In genomic region chr6:52013245-52013945, GRCm38 (mm10) we compare ENCODE assay signal across 8 mouse cellular contexts. TPM values are rescaled to one million over a fixed set of nuclear protein-coding genes. Genes with fewer than 3 reads are reported as not detected.
DNase-seq lines count a peak whose midpoint lies in the region; ATAC-seq and TF ChIP-seq lines count a peak whose summit lies in the region.

No protein-coding gene starts in this region.

- H3K27me3 ChIP-seq in intestine, embryonic 16.5 days (replicated peaks; ENCODE audit: control insufficient read depth, insufficient read depth, low read length): no peaks in the 10 kb centered on the region
- no peaks in the 10 kb centered on the region for H3K27me3 ChIP-seq in neural tube, embryonic 13.5 days

- H3K36me3 ChIP-seq in intestine, embryonic 16.5 days (ENCODE audit: control insufficient read depth, insufficient read depth, low read length): no peaks in the 10 kb centered on the region
- no peaks in the 10 kb centered on the region for H3K36me3 ChIP-seq in neural tube, embryonic 13.5 days

- 13% methylated on average over 3 of the region's 3 CpGs for WGBS in intestine, embryonic 16.5 days
- WGBS in neural tube, embryonic 13.5 days: 7% methylated on average over 3 of the region's 3 CpGs

- H3K4me1 ChIP-seq in cortical plate, adult 2 months (ENCODE audit: control insufficient read depth, insufficient read depth, low read length): no peaks in the 10 kb centered on the region
- peaks cover 3% of the 10 kb centered on the region for H3K4me1 ChIP-seq in intestine, embryonic 16.5 days (ENCODE audit: control insufficient read depth, insufficient read depth, low read length)
- peaks cover 28% of the 10 kb centered on the region for H3K4me1 ChIP-seq in neural tube, embryonic 13.5 days (replicated peaks)

- H3K4me2 ChIP-seq in intestine, embryonic 16.5 days (ENCODE audit: low read depth, low read length): peak overlapping the region; percentile 80
- H3K4me2 ChIP-seq in neural tube, embryonic 13.5 days: peak overlapping the region; percentile 72

- no peak for DNase-seq in layer of hippocampus, adult 2 months (ENCODE audit: low spot score in 2 of 2)
- no peak for DNase-seq in layer of hippocampus, postnatal 25 days (ENCODE audit: extremely low spot score in 1 of 2, low spot score in 1 of 2)
- no peak for DNase-seq in spleen, postnatal 14 days (ENCODE audit: low spot score in 2 of 2)
- no peak for DNase-seq in Muller cell, postnatal 12 days (ENCODE audit: inconsistent ontology term)
- DNase-seq in thymus, postnatal 25 days: no peak

- TF ChIP-seq POLR2A in cortical plate, adult 2 months (IDR thresholded peaks at IDR 0.05; ENCODE audit: extremely low read depth, insufficient read depth, low read length): no peak

- no peak for TF ChIP-seq CTCF in layer of hippocampus, adult 2 months (conservative IDR thresholded peaks at IDR 0.05)
- no peak for TF ChIP-seq CTCF in cortical plate, adult 2 months (IDR thresholded peaks at IDR 0.05; ENCODE audit: extremely low read depth, insufficient read depth, low read length)

- H3K9me3 ChIP-seq in intestine, embryonic 16.5 days (ENCODE audit: control insufficient read depth, low read length): no peaks in the 10 kb centered on the region
- no peaks in the 10 kb centered on the region for H3K9me3 ChIP-seq in neural tube, embryonic 13.5 days

- no peak overlapping the region for H3K27ac ChIP-seq in layer of hippocampus, adult 2 months
- H3K27ac ChIP-seq in cortical plate, adult 2 months (ENCODE audit: insufficient read depth, low read length): no peak overlapping the region
- H3K27ac ChIP-seq in intestine, embryonic 16.5 days (ENCODE audit: low read length): no peak overlapping the region
- H3K27ac ChIP-seq in neural tube, embryonic 13.5 days (replicated peaks): peak overlapping the region; percentile 72

- peak overlapping the region; percentile 71 for H3K9ac ChIP-seq in intestine, embryonic 16.5 days (ENCODE audit: low read depth, low read length)
- peak overlapping the region; percentile 60 for H3K9ac ChIP-seq in neural tube, embryonic 13.5 days

- peak overlapping the region; percentile 61 for H3K4me3 ChIP-seq in layer of hippocampus, adult 2 months
- peak overlapping the region; percentile 50 for H3K4me3 ChIP-seq in cortical plate, adult 2 months (ENCODE audit: insufficient read depth, low read length)
- H3K4me3 ChIP-seq in intestine, embryonic 16.5 days (ENCODE audit: low read length): peak overlapping the region; percentile 78
- peak overlapping the region; percentile 76 for H3K4me3 ChIP-seq in neural tube, embryonic 13.5 days

- ATAC-seq in intestine, embryonic 16.5 days: no peak
- ATAC-seq in neural tube, embryonic 13.5 days (ENCODE audit: low read depth): no peak

RNA-seq across cellular contexts. Expression of gene Skap2, which starts 1.0 kb away (rescaled TPM):
- total RNA-seq in layer of hippocampus, adult 2 months (2021): 10 to 100 TPM; 14.1 to 15.7 TPM
- 10 to 100 TPM; 13.1 to 13.6 TPM for total RNA-seq in layer of hippocampus, postnatal 25 days (2021)
- 10.3 and 10.9 TPM in 2 replicates for polyA plus RNA-seq in cortical plate, adult 2 months (2012; rRNA removed)
- polyA plus RNA-seq in intestine, embryonic 16.5 days (2015; fragmentation: Nextera tagmentation; extraction: Ambion mirVana): 39.2 and 42.9 TPM in 2 replicates
- polyA plus RNA-seq in neural tube, embryonic 13.5 days (2015; fragmentation: Nextera tagmentation; extraction: Ambion mirVana): 37.0 and 44.6 TPM in 2 replicates
